Mouse (Mus musculus): ENCODE results near the gene Mak.

- TF ChIP-seq CTCF (IDR thresholded peaks at IDR 0.05; ENCODE audit: control insufficient read depth, insufficient read depth, insufficient read length) (no peak), USF1 (IDR thresholded peaks at IDR 0.05; ENCODE audit: low read depth) (no peak), MAX (IDR thresholded peaks at IDR 0.05) (no peak), MYOD1 (IDR thresholded peaks at IDR 0.05; ENCODE audit: control insufficient read depth, insufficient read length, low read depth) (no peak), CEBPB (IDR thresholded peaks at IDR 0.05; ENCODE audit: low read depth) (peak; percentile 64), FOSL1 (IDR thresholded peaks at IDR 0.05; ENCODE audit: insufficient read depth, low read length, poor library complexity, severe bottlenecking) (peak; percentile 43)
Observed at GRCm38 (mm10) chr13:40982759-40983158, 96.7 kb downstream of the Mak start.
